Mouse (Mus musculus) heart, postnatal 25 days (tissue): ENCODE measurements around the gene 2300002M23Rik. TPM values are rescaled to one million over a fixed set of nuclear protein-coding genes. Genes with fewer than 3 reads are reported as not detected.
A peak's percentile ranks its signal among the peaks of the same experiment; 100 is the strongest.

Experiments used
- DNase-seq: peaks from one replicate; pipeline ENCODE4 v3.0.0; 2022; ENCODE audit warnings: low spot score
- intact Hi-C: fragments of 180-260 bp; cut with DNase I; formaldehyde crosslinking; loops from one replicate; pipeline ENCODE4 v1.15.1; 2025
- total RNA-seq, 2 experiments: library from RNA; stranded (reverse); gene quantifications; 2 replicates each; pipeline ENCODE4 v1.2.3; 2021

The 2300002M23Rik gene
- total RNA-seq, 2 experiments from 2014 or later = not detected

GRCm38 (mm10) chr17:35554761-35555397, 12.4 kb upstream of the 2300002M23Rik start:
- no peak for DNase-seq
- intact Hi-C loops = no loop called here

DNA sequence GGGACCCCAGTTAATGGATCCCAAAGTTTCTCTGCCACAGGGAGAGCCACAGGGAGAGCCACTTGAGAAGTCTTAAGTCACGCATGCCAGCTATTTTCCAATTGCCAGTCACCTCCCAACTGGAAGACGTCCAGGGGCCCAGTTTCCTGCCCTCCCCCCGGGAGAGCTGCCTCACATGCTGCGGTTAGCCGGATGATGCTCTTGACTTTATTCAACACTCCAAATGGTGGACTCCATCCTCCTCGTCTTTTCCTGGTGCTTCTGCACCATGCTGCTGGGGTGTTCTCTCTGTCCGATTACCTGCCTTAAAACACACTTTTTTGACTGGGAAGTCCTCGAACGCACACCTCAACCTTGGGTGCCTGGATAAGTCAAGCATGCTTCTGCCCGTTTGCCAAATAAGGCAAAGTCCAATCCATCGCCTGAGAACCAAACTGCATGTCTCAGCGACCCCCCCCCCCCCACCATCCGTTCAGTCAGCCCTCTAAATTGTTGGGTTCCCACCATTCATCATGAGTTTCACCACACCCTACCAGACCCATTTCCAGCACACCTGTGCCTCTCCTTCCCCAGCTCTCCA, 11.0 kb upstream of the 2300002M23Rik start:
- intact Hi-C loops = no loop called here

GRCm38 (mm10) chr17:35556812-35557211, 10.4 kb upstream of the 2300002M23Rik start:
- intact Hi-C loops = no loop called here
- DNase-seq = no peak

More for the DNA sequence above, 11.0 kb upstream of the 2300002M23Rik start:
- no peak for DNase-seq

- intact Hi-C loops = no loop called here
- no peak for DNase-seq
Observed at GRCm38 (mm10) chr17:35557351-35557750, 9.9 kb upstream of the 2300002M23Rik start.

DNA sequence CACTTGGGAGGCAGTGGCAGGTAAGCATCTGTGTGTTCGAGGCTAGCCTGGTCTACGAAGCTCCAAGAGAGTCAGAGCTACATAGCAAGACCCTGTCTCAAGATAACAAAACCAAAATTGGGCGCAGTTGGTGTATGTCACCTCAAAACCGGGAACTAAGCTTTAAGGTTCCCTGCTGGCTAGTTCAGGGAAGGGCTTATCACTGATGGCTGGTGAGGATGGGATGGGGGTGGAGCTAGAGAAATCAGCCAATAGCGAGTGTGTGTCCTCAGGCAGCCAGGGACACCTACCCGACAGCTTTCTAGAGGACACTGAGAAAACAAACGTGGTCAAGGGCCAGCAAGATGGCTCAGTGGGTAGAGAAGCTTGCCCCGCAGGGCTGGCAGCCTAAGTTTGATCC, 9.0 kb upstream of the 2300002M23Rik start:
- intact Hi-C loops = no loop called here
- no peak for DNase-seq

DNA sequence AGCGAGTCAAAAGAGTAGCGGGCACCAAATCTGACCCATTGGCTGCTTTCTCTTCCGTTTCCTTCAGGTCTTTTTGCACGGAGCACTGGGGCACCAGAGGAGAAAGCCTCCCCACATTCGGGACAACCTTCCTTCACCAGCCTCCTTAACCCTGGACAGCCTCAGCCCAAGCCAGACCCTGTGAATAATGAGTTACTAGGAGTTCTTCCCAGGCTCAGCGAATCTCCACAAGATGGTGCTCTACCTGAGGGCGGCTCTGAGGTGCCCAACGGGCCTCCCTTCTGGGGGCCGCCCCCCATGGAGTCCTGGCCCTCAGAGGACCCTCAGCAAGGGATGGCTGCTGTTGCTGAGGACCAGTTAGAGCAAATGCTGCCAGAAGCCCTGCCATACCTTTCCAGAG, 517 bp downstream of the 2300002M23Rik start:
- intact Hi-C loops = no loop called here
- no peak for DNase-seq

- intact Hi-C loops = no loop called here
- no peak for DNase-seq
Observed at GRCm38 (mm10) chr17:35569091-35569944, 2.1 kb downstream of the 2300002M23Rik start.

DNA sequence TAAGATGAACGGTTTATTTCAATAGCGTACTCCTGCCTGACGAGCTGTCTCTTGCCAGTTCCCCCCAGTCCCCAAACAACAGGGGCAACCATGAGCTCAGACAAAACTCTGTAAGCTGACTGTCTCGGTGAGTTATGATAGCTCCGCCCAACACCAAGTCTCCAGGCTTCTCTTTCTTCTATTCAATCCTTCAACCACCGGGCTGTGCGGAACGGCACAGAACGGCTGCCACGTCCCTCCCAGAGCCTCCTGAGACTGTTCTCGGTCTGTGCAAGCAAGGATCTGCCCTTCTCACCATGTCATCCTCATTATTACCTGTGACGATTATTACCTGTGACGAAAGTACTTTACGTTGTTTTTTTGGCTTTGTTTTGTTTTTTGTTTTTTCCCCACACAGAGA, 3.6 kb downstream of the 2300002M23Rik start:
- intact Hi-C loops = no loop called here
- DNase-seq = no peak

DNA sequence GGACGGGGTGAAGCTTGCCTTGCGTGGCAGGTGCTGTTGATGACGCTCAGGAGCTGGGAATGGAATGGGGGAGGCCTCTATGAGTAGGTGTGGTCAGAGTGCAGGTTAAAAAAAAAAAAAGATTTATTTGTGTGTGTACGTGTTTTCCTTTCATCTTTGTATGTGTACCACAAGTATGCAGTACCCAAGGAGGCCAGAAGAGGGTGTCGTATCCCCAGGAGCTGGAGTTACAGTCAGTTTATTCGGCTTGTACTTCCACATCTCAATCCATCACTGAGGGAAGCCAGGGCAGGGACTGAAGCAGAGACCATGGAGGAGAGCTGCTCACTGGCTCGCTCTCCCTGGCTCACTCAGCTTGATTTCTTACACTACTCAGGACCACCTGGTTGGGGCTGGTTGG, 4.2 kb downstream of the 2300002M23Rik start:
- DNase-seq = no peak
- intact Hi-C loops = no loop called here

GRCm38 (mm10) chr17:35578211-35578610, 11.0 kb downstream of the 2300002M23Rik start:
- no peak for DNase-seq
- intact Hi-C loops = loop anchor here (5.0 kb wide), 1 partner anchor 36 kb away; no protein-coding TSS in a partner anchor

GRCm38 (mm10) chr17:35582900-35583299, 15.7 kb downstream of the 2300002M23Rik start:
- intact Hi-C loops = no loop called here
- no peak for DNase-seq

- intact Hi-C loops = no loop called here
- peak; percentile 33 for DNase-seq
Observed at GRCm38 (mm10) chr17:35584330-35584937, 17.2 kb downstream of the 2300002M23Rik start.

GRCm38 (mm10) chr17:35587291-35587690, 20.0 kb downstream of the 2300002M23Rik start:
- intact Hi-C loops = no loop called here
- no peak for DNase-seq

DNA sequence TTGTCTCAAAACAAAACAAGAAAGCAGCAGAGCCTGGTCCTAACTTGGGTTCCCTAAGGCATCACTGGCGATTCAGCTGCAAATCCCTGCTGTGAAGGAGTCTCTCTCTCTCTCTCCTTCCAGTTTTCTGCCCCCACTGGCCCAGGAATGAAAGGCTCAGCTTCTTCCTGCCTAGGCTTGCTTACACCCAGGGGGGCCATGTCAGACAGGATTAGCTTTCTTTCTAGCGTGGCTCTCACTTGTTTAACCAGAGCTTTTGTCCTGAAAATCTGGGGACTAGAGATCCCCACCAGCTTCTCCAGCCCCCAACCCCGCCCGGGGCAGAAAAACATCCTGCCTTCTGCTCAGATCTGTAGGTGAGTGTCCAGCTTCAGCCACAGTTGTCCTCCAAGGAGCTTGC, 21.1 kb downstream of the 2300002M23Rik start:
- intact Hi-C loops = no loop called here
- DNase-seq = no peak

DNA sequence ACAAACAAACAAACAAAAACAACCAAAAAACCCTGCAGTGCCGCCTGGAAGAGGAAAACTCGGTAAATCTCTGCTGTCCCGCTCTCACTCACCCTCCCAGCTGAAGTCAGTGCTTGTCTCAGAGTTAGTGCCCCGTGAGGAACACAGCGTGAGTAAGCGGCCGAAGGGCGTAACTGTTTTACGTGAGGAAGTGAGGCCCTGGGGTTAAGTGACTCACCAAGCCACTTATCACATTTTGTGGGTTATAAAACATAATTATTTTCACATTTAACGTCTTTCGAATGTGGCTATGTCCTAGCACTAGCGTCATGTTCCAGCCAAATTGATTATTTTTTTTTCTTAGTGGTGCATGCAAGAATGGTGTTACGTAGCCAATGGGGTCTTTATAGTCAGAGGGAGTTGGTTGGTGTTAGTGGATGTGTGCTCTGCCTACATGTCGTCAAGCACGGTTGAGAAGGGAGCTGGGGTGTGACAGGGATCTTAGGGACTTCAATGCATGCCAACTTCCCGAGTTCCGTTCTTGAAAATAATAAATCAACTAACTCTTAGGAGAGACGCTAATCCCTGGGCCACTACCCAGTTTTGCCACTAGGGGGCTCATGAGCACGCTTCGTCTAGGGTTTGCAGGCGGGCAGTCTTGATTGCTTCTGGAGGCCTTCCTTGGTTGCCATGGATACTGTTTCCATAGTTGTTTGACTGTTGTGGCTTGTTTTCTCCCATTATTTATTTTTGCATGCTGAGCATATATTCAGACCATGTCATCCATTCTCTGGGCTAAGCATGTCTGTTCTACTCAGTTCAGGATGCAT, 23.4 kb downstream of the 2300002M23Rik start:
- DNase-seq = peak; percentile 46

DNA sequence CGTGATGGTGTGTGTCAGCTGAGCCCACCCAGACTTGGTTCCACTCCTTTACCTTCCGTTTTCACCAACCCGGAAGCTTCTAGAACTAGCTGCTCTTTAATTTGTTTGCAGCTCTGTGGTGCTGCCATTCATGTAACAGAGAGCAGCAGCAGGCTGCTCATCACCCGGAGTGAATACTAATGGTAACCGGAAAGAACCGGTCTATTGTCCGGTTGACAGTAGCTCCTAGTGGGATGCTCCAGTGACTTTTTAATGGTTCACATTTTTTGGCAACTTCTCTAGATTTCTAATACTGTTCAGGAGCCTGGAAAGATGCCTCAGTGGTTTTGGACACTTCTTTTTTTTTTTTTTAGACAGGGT, 23.9 kb downstream of the 2300002M23Rik start:
- DNase-seq = no peak

More for the DNA sequence above, 23.4 kb downstream of the 2300002M23Rik start:
- intact Hi-C loops = loop anchor here (5.0 kb wide), 1 partner anchor 147 kb away; no protein-coding TSS in a partner anchor

DNA sequence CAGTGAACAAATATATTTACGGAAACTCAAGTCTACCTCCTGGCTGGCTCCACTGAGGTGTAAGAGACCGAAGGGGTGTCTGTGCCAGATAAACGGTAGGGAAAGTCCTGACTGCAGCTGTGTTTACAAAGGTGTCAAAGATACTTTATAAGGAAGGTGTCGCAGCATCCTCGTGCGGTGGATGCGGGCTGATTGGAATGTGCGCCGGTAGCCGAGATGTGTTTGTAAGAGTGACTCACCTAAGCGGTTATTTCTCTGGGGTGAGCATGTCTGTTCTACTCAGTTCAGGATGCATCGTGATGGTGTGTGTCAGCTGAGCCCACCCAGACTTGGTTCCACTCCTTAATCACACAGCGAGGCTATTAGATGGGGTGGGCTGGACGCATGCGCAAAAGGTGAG, 24.5 kb downstream of the 2300002M23Rik start:
- intact Hi-C loops = loop anchor here (5.0 kb wide), 1 partner anchor 146 kb away; no protein-coding TSS in a partner anchor
- no peak for DNase-seq

More for the DNA sequence above, 23.9 kb downstream of the 2300002M23Rik start:
- intact Hi-C loops = loop anchor here (5.0 kb wide), 1 partner anchor 146 kb away; no protein-coding TSS in a partner anchor

DNA sequence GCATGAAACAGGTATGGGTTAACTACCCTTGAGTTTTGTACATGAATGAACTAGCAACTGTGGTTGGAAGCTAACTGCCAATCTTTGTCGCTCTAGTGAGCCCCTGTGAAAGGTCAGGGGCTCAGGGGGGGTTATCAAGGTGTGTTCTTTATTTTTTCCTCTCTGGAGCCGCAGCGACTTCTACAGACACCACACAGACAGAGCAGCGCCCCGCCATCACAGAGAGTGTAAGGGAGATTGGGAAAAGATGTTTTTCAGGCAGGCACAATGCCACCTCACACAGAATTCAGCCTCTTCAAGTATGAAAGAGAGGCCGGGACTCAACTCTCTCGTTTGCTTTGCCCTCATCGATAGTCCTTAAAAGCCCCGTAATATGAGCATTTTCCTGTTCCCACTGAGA, 24.9 kb downstream of the 2300002M23Rik start:
- DNase-seq = no peak
- intact Hi-C loops = loop anchor here (5.0 kb wide), 1 partner anchor 145 kb away; no protein-coding TSS in a partner anchor

DNA sequence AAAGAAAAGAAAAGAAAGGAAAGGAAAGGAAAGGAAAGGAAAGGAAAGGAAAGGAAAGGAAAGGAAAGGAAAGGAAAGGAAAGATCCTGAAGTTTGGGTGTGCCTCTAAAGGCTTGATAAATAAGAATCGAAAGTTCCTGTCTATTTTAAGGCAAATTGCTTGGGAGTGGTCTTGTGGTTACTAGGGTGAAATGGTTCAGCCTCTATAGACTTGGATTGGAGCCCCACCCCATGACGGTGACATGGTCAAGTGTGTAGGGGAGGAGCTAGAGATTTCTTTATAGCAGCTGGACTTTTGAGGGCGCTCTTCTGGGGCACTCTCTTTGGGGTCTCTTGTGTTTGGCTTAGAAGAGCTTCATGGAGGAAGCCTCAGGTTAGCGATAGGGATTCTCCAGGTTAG, 26.5 kb downstream of the 2300002M23Rik start:
- no peak for DNase-seq
- intact Hi-C loops = loop anchor here (5.0 kb wide), 1 partner anchor 144 kb away; no protein-coding TSS in a partner anchor
